Mouse (Mus musculus): ENCODE data around the gene Kctd11.

Kctd11 gene

DNA sequence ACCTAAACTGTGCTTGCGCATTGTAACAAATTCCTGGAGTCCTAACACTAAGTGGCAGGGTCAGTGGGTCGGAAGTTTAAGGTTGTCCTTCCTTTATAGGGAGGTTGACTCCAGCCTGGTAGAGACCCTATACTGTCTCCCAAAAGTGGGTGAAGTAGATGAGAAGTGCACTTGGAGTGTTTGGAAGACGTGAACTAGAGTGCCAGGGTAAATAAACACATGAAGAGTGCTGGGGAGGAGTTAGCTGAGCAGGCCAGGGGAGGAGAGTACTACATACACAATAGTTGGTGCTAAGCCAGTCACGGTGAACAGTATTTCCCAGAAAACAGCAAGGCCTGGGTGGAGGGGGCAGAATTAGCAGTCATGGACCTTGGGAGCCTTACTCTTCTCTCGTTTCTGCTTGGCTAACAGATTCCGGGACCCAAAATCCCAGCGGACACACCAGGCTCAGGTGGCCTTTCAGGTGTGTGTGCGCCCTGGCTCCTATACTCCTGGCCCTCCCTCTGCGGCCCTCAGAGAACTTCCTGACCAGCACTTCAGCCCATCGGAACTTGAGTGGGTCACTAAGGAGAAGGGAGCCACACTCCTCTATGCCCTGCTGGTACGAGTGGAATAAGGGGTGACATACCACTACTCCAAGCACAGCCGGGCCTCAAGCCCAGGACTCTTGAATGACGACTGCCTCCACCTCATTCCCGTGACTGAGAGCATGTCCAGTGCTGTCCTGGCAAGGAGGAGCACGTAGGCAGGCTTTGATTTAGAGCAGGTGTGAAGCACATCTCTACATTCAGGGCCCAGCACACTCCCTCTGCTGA, 31.7 kb upstream of the Kctd11 start:
- no peak for DNase-seq

DNA sequence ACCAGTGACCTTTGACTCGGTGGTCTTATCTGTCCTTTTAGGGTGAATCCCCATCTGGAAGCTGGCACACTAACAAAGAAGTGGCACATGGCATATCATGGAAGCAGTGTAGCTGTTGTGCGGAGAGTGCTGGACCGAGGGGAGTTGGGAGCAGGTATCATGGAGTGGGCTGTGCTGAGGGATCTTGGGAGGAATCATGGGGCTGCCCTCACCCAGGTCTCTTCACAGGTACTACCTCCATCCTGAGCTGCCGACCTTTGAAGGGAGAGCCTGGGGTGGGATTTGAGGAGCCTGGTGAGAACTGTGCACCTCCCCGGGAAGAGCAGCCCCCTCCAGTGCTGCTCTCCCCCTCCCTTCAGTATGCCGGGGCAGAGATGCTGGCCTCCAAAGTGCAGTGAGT, 30.5 kb upstream of the Kctd11 start:
- no peak for DNase-seq

DNA sequence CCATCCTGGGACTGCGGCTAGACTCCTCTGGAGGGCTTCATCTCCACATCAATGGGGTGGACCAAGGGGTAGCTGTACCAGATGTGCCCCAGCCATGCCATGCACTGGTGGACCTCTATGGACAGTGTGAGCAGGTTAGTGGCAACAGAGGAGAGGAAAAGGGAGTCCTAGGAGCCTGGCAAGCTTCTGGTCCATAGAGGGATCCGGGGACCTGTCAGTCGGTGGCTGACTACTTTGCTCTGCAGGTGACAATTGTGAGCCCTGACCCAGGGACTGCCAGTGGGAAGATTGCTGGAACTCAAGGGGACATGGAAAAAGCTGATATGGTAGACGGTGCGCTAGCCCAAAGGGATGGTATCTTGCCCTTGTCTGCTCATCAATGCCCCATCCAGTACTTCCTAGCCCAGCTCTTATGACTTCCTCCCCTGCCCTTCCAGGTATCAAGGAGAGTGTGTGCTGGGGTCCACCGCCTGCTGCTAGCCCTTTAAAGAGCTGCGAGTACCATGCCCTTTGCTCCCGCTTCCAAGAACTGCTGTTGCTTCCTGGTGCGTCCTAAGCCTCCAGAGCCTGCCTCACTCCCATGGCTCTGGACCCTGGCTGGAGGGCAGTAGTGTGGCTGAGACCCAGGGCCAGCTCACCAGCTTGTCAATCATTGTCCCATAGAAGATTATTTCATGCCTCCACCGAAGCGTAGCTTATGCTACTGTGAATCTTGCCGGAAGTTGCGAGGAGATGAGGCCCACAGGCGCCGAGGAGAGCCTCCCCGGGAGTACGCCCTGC, 29.8 kb upstream of the Kctd11 start:
- DNase-seq, result no peak

DNA sequence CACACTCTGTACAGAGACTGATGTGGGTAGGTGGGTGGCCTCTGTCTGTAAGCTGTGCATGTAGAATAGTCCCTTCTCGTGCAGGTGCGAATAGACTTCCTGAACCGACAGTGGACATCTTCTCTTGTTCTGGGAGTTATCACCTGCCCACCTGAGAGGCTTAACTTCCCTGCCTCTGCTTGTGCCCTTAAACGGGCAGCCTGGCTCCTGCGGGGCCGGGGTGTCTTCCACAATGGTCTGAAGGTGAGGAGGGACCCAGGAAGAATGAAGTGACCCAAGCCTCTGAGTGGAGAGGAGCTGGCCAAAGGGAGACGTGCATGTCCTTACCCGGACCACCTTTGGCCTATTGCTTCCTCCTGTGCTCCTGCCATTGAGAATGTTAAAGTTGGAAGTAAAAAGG, 29.0 kb upstream of the Kctd11 start:
- DNase-seq, result no peak

DNA sequence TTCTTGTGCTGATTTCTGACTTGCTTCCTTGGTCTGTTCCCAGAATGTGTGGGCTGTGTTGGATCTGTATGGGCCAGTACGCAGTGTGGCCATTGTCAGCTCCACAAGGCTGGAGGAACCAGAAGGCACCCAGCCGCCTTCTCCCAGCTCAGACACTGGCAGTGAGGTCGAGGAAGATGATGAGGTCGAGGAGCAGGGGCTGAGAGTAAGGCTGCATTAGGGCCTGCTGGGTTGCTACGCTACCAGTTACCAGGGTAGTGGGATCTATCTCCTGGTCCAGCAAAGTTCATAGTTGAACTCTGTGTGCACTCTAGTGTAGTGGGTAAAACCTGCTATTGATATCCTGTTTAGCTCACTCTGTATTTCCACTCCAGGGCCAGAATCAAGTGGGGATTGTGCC, 28.0 kb upstream of the Kctd11 start:
- no peak for DNase-seq

DNA sequence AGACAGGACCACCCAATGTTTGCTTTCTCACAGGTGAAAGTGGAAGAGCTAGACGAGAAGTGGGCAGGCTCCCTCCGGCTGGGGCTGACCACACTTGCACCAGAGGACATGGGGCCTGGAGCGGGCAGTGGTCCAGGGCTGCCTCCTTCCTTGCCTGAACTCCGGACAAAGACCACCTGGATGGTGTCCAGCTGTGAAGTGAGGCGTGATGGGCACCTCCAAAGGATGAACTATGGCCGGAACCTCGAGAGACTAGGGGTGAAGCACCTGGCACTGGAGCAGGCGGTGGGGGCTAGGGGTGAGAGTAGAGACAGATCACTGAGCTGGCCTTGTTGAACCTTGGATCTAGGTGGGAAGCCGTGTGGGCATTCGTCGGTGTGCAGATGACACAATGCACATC, 27.4 kb upstream of the Kctd11 start:
- DNase-seq, result no peak

DNA sequence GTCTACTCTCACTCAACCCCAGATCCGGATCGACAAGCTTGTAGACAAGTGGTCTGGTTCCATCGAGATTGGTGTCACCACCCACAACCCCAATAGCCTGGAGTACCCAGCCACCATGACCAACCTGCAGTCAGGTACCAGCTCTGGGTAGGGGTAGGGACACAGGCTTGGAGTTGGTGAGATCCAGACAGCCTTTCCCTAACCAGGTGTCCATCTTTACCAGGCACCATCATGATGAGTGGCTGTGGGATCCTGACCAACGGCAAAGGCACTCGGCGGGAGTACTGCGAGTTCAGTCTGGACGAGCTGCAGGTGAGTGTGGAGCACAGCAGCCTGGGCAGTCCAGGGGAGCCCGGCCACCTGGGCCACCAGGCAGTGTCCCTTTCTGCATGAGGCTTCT, 23.1 kb upstream of the Kctd11 start:
- no peak for DNase-seq

DNA sequence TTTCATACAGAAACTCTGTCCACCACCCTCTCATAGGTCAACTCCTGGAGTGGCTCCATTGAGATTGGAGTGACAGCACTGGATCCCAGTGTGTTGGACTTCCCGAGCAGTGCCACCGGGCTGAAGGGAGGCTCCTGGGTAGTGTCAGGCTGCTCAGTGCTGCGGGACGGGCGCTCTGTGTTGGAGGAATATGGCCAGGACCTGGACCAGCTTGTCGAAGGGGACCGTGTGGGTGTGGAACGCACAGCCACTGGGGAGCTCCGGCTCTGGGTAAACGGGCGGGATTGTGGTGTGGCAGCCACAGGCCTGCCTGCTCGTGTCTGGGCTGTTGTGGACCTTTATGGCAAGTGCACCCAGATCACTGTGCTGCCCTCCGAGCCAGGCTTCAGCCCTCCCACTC, 21.8 kb upstream of the Kctd11 start:
- no peak for DNase-seq

DNA sequence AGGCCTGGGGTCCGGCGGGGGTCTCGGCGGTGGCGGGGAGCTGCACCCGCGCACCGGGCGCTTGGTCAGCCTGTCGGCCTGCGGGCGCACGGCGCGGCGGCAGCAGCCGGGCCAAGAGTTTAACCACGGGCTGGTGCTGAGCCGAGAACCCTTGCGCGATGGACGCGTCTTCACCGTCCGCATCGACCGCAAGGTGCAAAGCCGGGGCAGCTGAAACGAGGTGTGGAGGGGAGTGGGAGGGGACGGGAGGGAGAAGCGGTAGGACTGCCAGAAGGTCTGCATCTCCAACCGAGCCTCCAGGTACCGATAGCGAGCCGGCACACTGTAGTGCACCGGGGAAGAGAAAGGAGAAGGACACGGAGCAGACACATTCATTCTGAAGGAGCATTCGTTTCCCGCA, 20.8 kb upstream of the Kctd11 start:
- no peak for DNase-seq

DNA sequence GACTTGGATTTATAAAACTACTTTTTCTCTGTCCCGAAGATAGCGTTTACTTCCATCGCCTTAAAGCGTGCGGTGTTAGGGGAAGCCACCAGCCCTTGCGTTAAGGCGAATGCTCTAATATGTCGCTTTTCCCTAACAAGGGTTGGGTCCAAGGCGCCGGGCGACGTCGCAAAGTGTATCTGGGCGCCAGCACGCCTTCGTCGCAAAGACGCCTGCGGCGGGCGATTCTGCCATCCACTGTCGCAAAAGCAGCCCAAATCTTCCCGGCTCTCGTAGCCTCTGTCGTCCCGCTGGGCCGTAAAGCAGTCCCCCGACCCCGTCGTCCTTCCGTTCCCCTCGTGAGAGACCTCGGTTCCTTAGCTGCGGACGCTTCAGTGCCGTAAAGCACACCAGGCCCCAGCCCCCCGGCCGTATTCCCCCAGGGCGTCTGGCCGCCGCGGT, 20.2 kb upstream of the Kctd11 start:
- peak; percentile 99 for DNase-seq

DNA sequence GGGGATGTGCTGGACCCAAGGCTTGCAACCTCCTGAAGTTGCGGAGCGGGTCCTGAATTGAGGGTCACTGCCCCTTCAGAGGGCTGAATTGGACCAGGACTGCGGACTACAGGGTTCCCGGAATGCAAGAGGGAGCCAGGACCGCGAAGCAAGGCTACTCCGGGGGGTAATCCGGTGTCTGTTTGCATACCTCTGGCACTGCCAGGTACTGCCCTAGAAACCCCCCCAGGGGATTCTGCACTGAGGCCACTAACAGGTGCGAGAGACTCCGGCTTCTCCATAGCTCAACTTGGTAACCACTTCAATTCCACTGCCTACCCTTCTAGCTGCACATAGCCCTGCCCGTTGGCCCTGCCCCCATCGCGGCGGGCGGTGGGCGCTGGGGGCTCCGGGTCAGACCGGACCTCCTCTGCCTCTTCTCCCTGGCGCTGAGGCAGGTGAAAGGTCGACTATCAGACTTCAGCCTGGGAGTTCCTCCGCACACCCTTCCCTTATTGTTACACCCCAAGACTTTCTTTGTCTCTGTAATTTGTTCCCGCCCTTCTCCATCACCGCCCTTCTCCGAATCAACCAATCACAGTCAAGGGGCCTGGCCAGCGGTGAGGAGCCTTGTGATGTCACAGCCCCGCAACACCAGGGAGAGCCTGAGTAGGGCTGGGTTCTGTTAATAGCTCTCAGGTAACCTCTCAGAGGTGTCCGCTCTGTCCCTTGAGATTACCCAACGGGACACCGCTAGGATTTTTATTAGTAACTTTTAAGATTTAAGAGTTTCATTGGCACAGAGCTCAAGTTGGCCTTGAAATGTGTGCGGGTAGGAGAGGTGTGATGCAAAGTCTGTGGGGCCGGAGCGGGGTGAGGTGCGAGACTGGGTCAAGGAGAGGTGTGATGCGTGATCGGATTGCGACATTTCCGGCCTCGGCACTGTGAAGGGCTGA, 19.5 kb upstream of the Kctd11 start, which contains the start of the genes 2810408A11Rik and Neurl4:
Gene 2810408A11Rik (minus strand): TSS at position 517 of the 935 bp plus-strand sequence.
Gene Neurl4 (plus strand): TSS at position 602 of the 935 bp plus-strand sequence.
- DNase-seq, result peak; percentile 97

DNA sequence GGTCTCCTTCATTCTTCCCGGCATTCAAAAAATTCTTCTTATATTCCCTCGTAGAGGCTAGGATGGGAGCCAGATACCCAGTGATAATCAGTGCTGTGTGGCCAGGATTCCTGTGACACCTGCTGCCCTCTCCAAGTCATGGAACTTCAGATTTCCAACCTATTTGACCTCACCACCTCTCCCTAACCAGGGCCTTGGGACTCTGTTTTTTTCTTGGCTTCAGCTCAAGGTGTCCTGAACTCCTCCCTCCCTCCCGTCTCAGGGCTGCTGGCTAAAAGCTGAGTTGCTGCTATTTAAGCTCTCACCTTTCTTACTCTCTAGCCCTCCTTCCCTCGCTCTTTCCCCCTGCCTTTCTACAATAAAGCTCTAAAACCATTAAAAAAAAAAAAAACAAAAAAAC, 18.7 kb upstream of the Kctd11 start:
- DNase-seq, result no peak

DNA sequence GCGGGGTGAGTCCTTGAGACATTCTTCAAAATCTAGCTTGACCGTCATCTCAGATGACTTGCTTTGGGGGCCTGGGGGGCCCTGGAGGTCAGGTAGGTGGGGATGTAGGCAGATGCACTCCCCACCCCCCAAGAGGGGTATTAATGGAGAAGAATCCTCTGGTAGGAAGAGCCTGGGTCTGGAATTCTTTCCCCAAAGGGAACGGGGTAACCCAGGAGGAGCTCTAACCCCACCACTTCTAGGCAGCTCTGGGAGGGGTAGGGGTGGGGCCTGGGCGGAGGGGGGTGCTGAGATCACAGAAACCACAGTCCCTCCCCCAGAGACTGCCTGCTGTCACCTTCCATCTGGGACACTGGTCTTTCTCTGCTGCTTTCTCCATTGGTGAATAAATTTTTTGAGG, 14.1 kb upstream of the Kctd11 start, which contains the start of gene Acap1:
Gene Acap1 (minus strand): TSS at position 249 of the 400 bp plus-strand sequence.
- no peak for DNase-seq

DNA sequence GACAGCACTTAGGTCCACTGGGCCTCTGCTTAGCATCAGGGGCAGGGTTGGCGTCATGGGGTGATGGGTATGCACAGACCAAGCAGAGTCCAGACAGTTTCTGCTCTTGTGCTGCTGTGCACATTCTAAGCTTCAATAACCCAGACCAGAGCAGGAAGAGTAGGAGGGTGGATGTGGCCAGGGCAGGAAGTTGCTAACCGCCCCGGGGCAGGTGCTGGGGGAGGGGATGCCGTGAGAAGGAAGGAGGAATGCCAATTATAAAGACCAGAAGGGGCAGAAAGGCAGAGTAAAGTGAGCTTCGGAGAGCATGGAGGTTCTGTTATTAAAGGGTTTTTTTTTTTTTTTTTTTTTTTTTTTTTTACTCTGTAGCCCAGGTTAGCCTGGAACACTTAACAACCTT, 13.5 kb upstream of the Kctd11 start:
- no peak for DNase-seq

DNA sequence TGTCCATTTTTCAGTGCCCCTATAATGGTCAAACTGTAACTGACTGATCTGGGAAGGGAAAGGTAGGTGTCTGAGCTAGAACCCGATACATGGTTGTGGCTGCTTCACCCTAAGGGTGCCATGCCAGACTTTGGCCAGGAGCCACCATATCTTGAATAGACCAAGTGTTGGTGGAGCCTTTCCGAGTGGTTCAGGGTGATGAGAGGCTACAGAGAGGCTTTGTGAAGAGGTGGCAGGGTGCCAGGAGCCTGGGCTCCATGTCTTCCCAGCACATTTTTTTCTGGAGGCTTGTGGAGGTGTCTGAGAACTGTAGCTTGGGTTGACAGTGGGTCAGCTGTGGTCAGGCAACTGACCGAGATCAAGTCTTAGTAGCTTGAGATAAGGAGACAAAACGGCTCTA, 10.3 kb upstream of the Kctd11 start:
- DNase-seq, result peak; percentile 48

DNA sequence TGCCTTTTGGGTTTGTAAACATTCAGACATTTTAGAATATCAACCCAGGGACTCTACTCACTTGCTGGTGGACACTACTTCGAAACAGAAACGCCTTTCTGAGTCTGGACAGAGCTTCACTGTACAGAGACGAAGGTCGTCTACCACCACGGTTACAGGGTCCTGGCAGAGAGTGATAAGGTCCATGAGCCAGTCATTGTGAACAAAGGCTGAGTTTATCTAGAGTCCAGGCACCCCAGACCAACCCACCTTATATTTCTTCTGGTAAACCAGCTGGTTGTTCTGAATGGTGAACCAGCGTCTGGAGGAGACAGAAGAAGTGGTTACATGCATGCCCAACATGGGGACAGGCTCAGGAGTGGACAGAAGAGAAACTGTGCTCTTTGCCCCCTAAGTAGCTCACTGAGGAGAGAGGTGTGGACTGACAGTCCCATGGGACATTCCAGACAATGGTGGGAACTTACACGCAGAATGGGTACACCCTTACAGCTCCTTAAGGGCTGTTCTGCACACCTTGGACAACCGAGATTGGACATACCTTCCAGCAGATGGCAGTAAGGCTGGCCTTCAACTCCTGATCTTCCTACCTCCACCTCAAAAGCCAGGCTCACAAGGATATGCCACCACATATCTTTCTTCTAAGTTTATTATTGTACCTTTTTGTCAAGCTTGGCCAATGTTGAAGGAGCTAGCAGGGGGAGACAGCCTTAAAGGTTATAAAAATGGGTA, 5.9 kb upstream of the Kctd11 start:
- no peak for DNase-seq

DNA sequence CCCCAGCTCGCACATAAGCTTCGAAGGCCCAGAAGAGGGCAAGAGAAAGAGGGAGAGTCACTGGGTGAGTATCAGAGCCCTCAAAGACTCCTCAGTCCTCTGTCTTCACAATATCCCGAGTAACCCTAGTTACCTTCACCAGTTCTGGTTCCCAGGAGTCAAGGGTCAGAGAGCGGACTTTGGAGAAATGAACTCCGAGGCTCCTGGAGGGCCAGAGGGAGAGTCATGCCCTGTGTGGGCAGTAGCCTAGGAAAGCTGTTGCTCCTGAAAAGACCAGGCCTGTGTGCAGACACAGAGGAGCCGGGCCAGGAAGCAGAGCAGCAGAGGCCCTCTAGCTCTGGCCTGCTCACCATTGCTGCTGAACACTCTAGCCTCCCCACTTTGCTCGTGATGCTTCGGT, 3.5 kb upstream of the Kctd11 start:
- DNase-seq, result no peak

DNA sequence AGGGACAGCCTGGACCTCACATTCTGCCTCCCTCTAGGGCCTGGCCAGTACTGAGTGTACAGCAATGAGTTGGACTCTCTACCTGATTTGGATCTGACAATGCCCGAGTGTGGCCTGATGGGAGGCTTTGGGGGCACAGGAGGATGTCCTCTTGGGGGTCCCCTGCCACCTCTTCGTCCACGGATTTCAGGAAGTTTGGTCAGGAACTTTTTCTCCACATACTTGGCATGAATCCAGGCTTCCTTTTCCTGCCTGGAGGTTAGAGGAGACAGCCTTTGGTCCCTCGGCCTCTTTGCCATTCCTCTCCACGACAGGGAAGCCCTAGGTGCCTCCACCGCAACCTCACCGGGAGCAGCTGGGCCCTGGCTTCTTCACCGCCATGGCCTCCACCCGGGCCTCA, 3.0 kb upstream of the Kctd11 start:
- DNase-seq, result no peak

DNA sequence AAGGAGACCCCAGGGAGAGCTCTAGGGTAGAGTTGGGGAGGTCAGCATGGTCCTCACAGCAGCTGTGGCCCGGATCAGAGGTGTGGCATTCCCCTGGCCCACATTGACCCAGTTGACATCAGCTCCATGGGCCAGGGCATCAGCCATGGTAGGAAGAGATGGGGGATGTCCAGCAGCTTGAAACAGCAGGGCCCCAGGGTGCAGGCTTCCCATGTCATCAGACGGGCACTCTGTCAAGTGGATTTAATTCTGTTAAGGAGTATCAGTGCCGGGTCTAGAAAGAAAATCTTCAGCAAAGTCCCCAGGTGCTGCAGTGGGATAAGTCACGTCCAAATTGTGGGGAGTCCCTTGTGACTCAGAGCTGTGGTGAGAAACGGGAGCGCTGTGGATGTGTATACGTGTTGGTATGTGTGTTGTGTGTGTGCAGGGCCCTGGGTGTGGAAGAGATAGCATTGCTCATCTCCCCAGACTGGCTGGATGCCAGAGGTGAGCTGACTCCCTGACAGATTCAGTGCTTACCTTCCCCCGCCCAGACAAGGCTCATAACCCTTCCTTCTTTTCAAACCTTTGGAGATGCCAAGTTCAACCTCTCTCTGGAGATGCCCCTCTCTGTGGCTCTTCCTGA, 2.4 kb upstream of the Kctd11 start:
- DNase-seq, result no peak

DNA sequence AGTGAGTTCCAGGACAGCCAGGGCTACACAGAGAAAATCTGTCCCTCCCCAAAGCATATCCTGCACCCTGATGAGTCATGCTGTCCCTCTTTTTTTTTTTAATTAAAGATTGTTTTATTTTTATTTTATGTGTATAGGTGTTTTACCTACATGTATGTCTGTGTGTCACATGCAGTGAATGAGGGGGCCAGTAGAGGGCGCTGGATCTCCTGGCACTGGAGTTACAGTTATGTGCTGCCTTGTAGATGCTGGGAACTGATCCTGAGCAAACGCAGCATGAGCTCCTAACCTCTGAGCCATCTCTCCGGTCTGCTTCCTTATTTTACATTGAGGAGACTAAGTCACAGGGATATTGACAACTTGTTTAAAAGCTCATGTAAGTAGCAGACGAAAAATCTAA, 1.9 kb upstream of the Kctd11 start:
- DNase-seq, result peak; percentile 47

DNA sequence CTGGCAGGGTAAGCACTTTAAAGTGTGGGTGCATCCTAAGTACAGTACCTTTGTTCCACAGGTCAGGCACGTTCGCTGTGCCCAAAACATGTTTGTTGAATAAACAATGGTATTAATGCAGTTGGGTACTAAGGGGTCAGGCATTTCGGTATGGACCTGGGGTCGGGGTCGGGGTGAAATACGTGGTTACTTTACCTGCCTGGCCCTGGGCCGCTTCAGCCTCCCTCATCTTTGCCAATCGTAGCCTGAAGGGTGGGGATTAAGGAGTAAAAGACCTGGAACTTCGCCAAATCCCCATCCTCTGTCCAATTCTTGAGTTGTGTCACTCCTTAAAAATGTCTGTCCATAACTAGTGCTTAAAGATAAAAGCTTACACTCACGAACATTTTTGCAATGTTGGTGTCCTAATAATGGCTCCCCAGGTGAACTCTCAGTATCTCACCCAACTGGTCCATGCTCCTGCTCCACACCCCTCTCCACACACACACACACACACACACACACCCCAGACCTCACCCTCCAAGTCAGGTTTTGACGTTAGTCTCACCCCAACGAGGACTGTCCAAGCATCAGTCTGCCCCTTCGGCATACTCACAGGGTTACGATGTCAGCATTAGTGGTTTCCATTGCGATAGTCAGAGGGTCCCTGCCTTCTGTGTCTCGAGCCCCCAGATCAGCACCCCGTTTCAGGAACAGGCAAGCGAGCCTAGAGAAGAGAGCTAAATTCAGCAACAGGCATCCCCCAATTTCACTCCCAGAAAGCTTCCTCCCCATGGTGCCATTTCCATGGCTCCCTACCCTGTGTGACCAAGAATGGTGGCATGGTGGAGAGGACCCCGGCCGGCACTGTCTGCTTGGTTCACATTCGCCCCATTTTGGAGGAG, 823 bp upstream of the Kctd11 start:
- DNase-seq, result no peak

All from retina, postnatal 1 day (tissue).